Mouse (Mus musculus): Measurements from ENCODE around the gene Ptprm. TPM values are rescaled to one million over a fixed set of nuclear protein-coding genes. Genes with fewer than 3 reads are reported as not detected.

Gene Ptprm
- polyA plus RNA-seq, 1 experiment from 2014 or later, result 1.0 TPM

DNA sequence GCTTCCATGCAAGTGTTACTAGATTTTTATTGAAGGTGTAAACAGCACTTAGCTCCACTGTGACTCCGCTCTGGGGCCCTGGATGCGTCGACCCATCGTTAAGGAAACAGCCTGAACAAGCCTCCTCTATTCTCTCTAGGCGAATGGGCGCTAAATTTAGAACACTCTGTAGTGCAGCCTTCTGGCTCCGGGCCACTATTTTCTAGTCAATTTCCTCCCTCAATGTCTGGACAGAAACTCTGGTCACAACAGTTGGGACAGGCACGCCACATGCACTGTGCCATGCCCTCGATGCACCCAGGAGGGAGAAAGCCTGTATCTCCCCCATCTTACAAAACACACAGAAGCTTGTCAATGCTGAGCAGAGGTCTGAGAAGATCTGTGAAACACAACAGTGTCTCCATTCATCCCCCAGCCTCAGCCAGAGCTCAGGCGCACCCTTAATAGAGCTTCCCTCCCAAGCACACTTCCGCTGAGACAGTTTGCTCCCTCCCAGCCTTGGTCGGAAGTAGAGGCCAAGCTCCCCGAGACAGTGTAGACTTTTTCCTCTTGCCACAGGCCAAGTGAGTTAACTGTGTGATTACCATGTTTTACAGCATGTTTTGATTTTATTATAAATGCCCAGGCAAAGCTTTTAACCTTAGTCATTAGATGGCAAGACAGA lies 220.7 kb downstream of the Ptprm start:
- WGBS (ENCODE audit: insufficient replicate concordance), result 29% methylated on average over 13 of the region's 13 CpGs
- Histone ChIP-seq H3K4me1 (replicated peaks) (no peaks in the 10 kb centered on the region; the same call in 1 of the 2 replicates), H3K36me3 (no peaks in the 10 kb centered on the region), H3K27me3 (no peaks in the 10 kb centered on the region), H3K9me3 (replicated peaks) (no peaks in the 10 kb centered on the region), H3K27ac (no peak overlapping the region), H3K4me3 (replicated peaks) (no peak overlapping the region), H3K9ac (no peak overlapping the region), H3K4me2 (no peak overlapping the region)
- ATAC-seq (ENCODE audit: low read depth) (no peak), DNase-seq (no peak)

- DNase-seq, result no peak
These were observed 221.2 kb downstream of the Ptprm start for GRCm38 (mm10) chr17:67133026-67133425.

GRCm38 (mm10) chr17:67127530-67127929 lies 226.7 kb downstream of the Ptprm start:
- 60% methylated on average over 7 of the region's 7 CpGs for WGBS (ENCODE audit: insufficient replicate concordance)

More at GRCm38 (mm10) chr17:67133026-67133425, 221.2 kb downstream of the Ptprm start:
- H3K36me3 ChIP-seq, result no peaks in the 10 kb centered on the region
- H3K4me3 ChIP-seq (replicated peaks), result no peak overlapping the region
- no peaks in the 10 kb centered on the region for H3K27me3 ChIP-seq
- H3K27ac ChIP-seq, result no peak overlapping the region
- WGBS (ENCODE audit: insufficient replicate concordance), result 70% methylated on average over 4 of the region's 4 CpGs
- H3K9ac ChIP-seq, result no peak overlapping the region
- H3K4me1 ChIP-seq (replicated peaks), result no peaks in the 10 kb centered on the region; the same call in 1 of the 2 replicates
- no peak overlapping the region for H3K4me2 ChIP-seq
- H3K9me3 ChIP-seq (replicated peaks), result no peaks in the 10 kb centered on the region
- ATAC-seq (ENCODE audit: low read depth), result no peak

DNA sequence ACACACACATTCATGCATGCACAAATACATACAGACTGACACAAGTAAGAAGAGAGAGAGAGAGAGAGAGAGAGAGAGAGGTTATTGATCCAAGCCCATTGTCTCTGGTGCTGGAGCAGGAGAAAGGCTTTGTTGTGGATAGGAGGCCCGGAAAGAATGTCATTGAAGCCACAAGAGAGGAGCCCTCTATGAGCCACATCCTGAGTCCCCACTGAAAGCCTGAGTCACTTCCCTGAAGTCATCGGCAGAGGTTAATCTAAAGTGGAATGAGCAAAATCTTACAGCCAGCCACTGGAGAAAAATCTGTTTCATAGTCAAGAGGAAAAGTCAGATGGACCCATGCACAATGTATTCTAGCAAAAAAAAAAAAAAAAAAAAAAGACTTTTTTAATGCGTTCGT lies 228.7 kb downstream of the Ptprm start:
- Histone ChIP-seq H3K9ac (no peak overlapping the region), H3K27ac (no peak overlapping the region), H3K4me1 (replicated peaks) (no peaks in the 10 kb centered on the region), H3K27me3 (no peaks in the 10 kb centered on the region), H3K4me3 (replicated peaks) (no peak overlapping the region), H3K9me3 (replicated peaks) (no peaks in the 10 kb centered on the region), H3K36me3 (no peaks in the 10 kb centered on the region), H3K4me2 (no peak overlapping the region)
- WGBS (ENCODE audit: insufficient replicate concordance), result 48% methylated on average over 4 of the region's 4 CpGs
- no peak for ATAC-seq (ENCODE audit: low read depth)
- no peak for DNase-seq

More at GRCm38 (mm10) chr17:67127530-67127929, 226.7 kb downstream of the Ptprm start:
- DNase-seq (no peak), ATAC-seq (ENCODE audit: low read depth) (no peak)
- Histone ChIP-seq H3K36me3 (no peaks in the 10 kb centered on the region), H3K4me2 (no peak overlapping the region), H3K4me3 (replicated peaks) (no peak overlapping the region), H3K27me3 (no peaks in the 10 kb centered on the region), H3K27ac (no peak overlapping the region), H3K4me1 (replicated peaks) (no peaks in the 10 kb centered on the region), H3K9me3 (replicated peaks) (no peaks in the 10 kb centered on the region), H3K9ac (no peak overlapping the region)

GRCm38 (mm10) chr17:67124294-67124693 lies 230.0 kb downstream of the Ptprm start:
- ATAC-seq (ENCODE audit: low read depth) (no peak), DNase-seq (no peak)
- no peak overlapping the region for H3K27ac ChIP-seq
- no peak overlapping the region for H3K9ac ChIP-seq
- H3K4me1 ChIP-seq (replicated peaks), result no peaks in the 10 kb centered on the region
- no peak overlapping the region for H3K4me2 ChIP-seq
- no peak overlapping the region for H3K4me3 ChIP-seq (replicated peaks)
- 50% methylated on average over 5 of the region's 5 CpGs for WGBS (ENCODE audit: insufficient replicate concordance)
- H3K27me3 ChIP-seq, result no peaks in the 10 kb centered on the region
- no peaks in the 10 kb centered on the region for H3K9me3 ChIP-seq (replicated peaks)
- no peaks in the 10 kb centered on the region for H3K36me3 ChIP-seq

DNA sequence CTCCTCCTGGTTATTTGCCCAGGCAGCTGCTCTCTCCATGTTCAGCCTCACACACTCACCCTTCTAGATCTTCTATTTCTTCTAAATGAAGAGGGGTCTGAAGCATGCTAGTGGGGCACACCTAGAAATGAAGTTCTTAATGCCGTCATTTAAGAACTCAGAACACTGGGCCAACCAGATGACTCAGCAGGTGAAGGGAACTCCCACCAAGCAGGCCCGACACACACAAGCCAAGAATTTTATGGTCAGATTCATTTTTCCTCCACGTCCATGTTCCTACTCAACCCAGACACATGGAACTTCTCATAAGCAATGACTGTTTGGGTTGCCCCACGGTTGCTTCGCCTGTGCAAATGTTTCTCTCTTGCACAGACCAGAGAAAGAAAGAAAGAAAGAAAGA lies 230.5 kb downstream of the Ptprm start:
- Histone ChIP-seq H3K4me1 (replicated peaks) (no peaks in the 10 kb centered on the region), H3K9ac (no peak overlapping the region), H3K27me3 (no peaks in the 10 kb centered on the region), H3K9me3 (replicated peaks) (no peaks in the 10 kb centered on the region), H3K27ac (no peak overlapping the region), H3K4me3 (replicated peaks) (no peak overlapping the region), H3K4me2 (no peak overlapping the region), H3K36me3 (no peaks in the 10 kb centered on the region)
- DNase-seq, result no peak
- ATAC-seq (ENCODE audit: low read depth), result no peak
- WGBS (ENCODE audit: insufficient replicate concordance), result 71% methylated on average over 5 of the region's 5 CpGs

DNA sequence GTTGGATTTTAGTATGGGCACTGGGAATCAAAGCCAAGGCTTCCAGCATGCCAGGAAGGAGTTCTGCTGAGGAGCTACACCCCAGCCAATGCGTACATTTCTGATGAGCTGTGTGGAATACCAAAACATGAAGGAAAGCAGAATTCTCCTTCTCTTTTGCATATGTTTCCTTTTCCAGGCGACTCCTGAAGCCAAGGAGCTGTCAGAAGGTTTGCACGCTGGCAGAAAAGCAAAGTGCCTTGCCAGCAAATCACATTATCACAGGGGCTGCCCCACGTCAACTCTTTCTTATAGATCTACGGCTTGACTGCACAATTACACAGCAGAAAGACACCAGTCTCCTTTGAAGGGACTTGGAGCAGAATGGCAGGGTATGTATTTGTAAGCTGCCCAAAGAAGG lies 233.4 kb downstream of the Ptprm start:
- H3K27ac ChIP-seq, result no peak overlapping the region
- H3K9ac ChIP-seq, result no peak overlapping the region
- H3K27me3 ChIP-seq, result no peaks in the 10 kb centered on the region
- no peaks in the 10 kb centered on the region for H3K36me3 ChIP-seq
- no peaks in the 10 kb centered on the region for H3K4me1 ChIP-seq (replicated peaks)
- no peak for DNase-seq
- no peaks in the 10 kb centered on the region for H3K9me3 ChIP-seq (replicated peaks)
- ATAC-seq (ENCODE audit: low read depth), result no peak
- 64% methylated on average over 5 of the region's 5 CpGs for WGBS (ENCODE audit: insufficient replicate concordance)
- no peak overlapping the region for H3K4me3 ChIP-seq (replicated peaks)
- H3K4me2 ChIP-seq, result no peak overlapping the region

DNA sequence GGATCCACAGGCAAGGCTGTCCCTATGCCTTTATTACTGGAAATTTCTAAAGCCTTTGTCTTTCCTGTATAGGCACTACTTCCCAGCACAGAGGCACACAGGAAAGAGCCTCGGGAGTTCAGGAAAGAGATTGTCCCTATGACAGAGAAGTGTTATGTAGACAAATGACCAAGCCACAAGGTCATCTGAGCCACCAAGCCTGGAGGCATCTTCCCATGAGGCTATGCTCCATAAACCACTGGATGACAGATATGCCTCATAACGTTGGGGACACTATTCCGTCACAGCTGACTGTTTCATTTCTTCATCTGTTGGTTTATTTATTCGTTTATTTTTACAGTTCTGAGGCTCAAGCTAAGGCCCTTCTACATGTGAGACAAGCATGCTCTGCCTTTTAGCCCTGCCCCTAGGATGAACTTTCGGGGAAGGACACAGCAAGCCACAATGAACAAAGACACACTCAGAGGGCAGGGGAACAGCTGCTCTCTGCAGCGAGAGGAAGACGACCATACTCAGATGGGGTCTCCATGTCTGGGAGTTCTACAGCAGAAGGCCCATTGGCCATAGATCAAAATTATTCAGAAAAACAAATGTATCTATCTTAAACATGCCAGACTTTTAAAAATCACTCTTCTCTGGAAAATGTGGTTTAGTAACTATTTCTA lies 235.4 kb downstream of the Ptprm start:
- H3K4me2 ChIP-seq, result no peak overlapping the region
- H3K4me1 ChIP-seq (replicated peaks), result no peaks in the 10 kb centered on the region
- H3K9ac ChIP-seq, result no peak overlapping the region
- 56% methylated on average over 7 of the region's 7 CpGs for WGBS (ENCODE audit: insufficient replicate concordance)
- no peaks in the 10 kb centered on the region for H3K36me3 ChIP-seq
- H3K27me3 ChIP-seq, result no peaks in the 10 kb centered on the region
- H3K9me3 ChIP-seq (replicated peaks), result no peaks in the 10 kb centered on the region
- H3K4me3 ChIP-seq (replicated peaks), result no peak overlapping the region
- no peak overlapping the region for H3K27ac ChIP-seq
- ATAC-seq (ENCODE audit: low read depth) (no peak), DNase-seq (no peak)

- no peak overlapping the region for H3K4me3 ChIP-seq (replicated peaks)
- ATAC-seq (ENCODE audit: low read depth), result no peak
- no peak for DNase-seq
- no peak overlapping the region for H3K4me2 ChIP-seq
- no peaks in the 10 kb centered on the region for H3K27me3 ChIP-seq
- 70% methylated on average over 2 of the region's 2 CpGs for WGBS (ENCODE audit: insufficient replicate concordance)
- H3K27ac ChIP-seq, result no peak overlapping the region
- no peaks in the 10 kb centered on the region for H3K4me1 ChIP-seq (replicated peaks)
- H3K9ac ChIP-seq, result no peak overlapping the region
- H3K9me3 ChIP-seq (replicated peaks), result no peaks in the 10 kb centered on the region
- no peaks in the 10 kb centered on the region for H3K36me3 ChIP-seq
These were observed 239.4 kb downstream of the Ptprm start for GRCm38 (mm10) chr17:67114842-67115241.

DNA sequence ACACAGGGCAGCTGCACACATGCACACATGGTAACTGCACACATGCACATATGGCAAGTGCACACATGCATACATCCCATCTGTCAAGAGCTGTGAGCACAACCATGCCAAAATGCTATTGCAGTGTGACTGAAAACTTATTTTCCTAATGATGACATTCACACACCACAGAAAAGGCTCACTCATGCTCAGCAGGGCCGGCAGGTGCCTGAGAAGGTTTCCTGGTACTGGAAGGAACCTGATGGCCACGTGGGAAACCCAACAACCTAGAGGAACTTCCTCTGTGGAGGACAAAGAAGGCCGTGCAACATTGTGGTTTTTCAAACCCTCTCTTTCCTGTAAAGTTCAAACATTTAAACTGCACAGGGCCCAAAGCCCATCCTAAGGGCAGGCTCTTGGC lies 241.6 kb downstream of the Ptprm start:
- no peak overlapping the region for H3K4me3 ChIP-seq (replicated peaks)
- no peaks in the 10 kb centered on the region for H3K36me3 ChIP-seq
- H3K9me3 ChIP-seq (replicated peaks), result no peaks in the 10 kb centered on the region
- ATAC-seq (ENCODE audit: low read depth) (no peak), DNase-seq (no peak)
- H3K9ac ChIP-seq, result no peak overlapping the region
- no peak overlapping the region for H3K4me2 ChIP-seq
- H3K4me1 ChIP-seq (replicated peaks), result no peaks in the 10 kb centered on the region
- H3K27me3 ChIP-seq, result no peaks in the 10 kb centered on the region
- 12% methylated on average over 3 of the region's 3 CpGs for WGBS (ENCODE audit: insufficient replicate concordance)
- no peak overlapping the region for H3K27ac ChIP-seq

DNA sequence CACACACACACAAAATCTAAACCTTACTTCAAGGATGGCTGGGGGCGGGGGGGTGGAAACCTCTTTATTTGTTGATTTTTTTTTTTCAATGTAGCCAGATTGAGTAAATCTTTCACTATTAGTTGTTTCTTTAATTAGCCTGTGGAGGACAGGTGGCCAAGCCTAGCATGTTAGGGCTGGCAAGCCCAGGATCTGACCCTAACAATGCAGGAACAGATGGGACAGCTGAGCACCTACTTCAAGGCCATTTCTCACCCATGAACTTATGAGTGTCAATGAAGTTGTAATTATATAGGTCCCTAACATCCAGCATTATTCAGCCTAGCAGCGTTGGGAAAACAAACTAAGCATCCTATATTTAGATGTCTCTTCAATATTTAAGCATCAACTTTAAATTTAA lies 248.1 kb downstream of the Ptprm start:
- H3K4me3 ChIP-seq (replicated peaks), result no peak overlapping the region
- DNase-seq, result no peak
- ATAC-seq (ENCODE audit: low read depth), result no peak
- no peaks in the 10 kb centered on the region for H3K4me1 ChIP-seq (replicated peaks)
- H3K27me3 ChIP-seq, result no peaks in the 10 kb centered on the region
- H3K9me3 ChIP-seq (replicated peaks), result no peaks in the 10 kb centered on the region
- H3K36me3 ChIP-seq, result no peaks in the 10 kb centered on the region
- no peak overlapping the region for H3K9ac ChIP-seq
- 53% methylated on average over 2 of the region's 2 CpGs for WGBS (ENCODE audit: insufficient replicate concordance)
- H3K4me2 ChIP-seq, result no peak overlapping the region
- no peak overlapping the region for H3K27ac ChIP-seq

GRCm38 (mm10) chr17:67102051-67102450 lies 252.2 kb downstream of the Ptprm start:
- no peaks in the 10 kb centered on the region for H3K36me3 ChIP-seq
- no peak overlapping the region for H3K27ac ChIP-seq
- ATAC-seq (ENCODE audit: low read depth), result no peak
- H3K4me1 ChIP-seq (replicated peaks), result no peaks in the 10 kb centered on the region
- no peak for DNase-seq
- no peaks in the 10 kb centered on the region for H3K9me3 ChIP-seq (replicated peaks)
- no peak overlapping the region for H3K4me3 ChIP-seq (replicated peaks)
- no peak overlapping the region for H3K9ac ChIP-seq
- H3K4me2 ChIP-seq, result no peak overlapping the region
- 60% methylated on average over 6 of the region's 6 CpGs for WGBS (ENCODE audit: insufficient replicate concordance)
- no peaks in the 10 kb centered on the region for H3K27me3 ChIP-seq
